Mouse (Mus musculus): ENCODE measurements around the gene Nqo1. TPM values are rescaled to one million over a fixed set of nuclear protein-coding genes. Genes with fewer than 3 reads are reported as not detected.
A peak's percentile ranks its signal among the peaks of the same experiment; 100 is the strongest.

Gene Nqo1
- polyA plus RNA-seq, 1 experiment, result 11.6 TPM

GRCm38 (mm10) chr8:107424597-107425229 is 21.7 kb upstream of the Nqo1 start, which contains the start of gene Nob1:
Gene Nob1, minus strand, starts transcription at chr8:107425051.
- H3K4me3 ChIP-seq, result peak within 1 kb of the TSS; percentile 85
- peaks cover 34% of the 10 kb centered on the region for H3K79me2 ChIP-seq (ENCODE audit: control insufficient read depth, insufficient read depth)
- H3K4me2 ChIP-seq (ENCODE audit: low read depth), result peak within 1 kb of the TSS; percentile 87
- no peaks in the 10 kb centered on the region for H3K27me3 ChIP-seq (ENCODE audit: control insufficient read depth, insufficient read depth, insufficient read length)
- H3ac ChIP-seq (ENCODE audit: control insufficient read depth, insufficient read length), result peak within 1 kb of the TSS; percentile 76
- peak; percentile 34 for TF ChIP-seq TCF3 (IDR thresholded peaks at IDR 0.05; ENCODE audit: insufficient read length, low read depth)
- peak; percentile 98 for TF ChIP-seq POLR2A (IDR thresholded peaks at IDR 0.05; ENCODE audit: insufficient read length, low read depth)
- no peak for TF ChIP-seq SRF (IDR thresholded peaks at IDR 0.05; ENCODE audit: control insufficient read depth, insufficient read length, low read depth)
- TF ChIP-seq MAX (IDR thresholded peaks at IDR 0.05; ENCODE audit: low read depth), result peak; percentile 8
- TF ChIP-seq POLR2AphosphoS2 (IDR thresholded peaks at IDR 0.05; ENCODE audit: insufficient read length, low read depth), result peak; percentile 96
- TF ChIP-seq REST (IDR thresholded peaks at IDR 0.05; ENCODE audit: insufficient read depth, insufficient read length), result no peak
- TF ChIP-seq CEBPB (IDR thresholded peaks at IDR 0.05; ENCODE audit: insufficient read depth, poor library complexity, severe bottlenecking), result no peak
- peak in 2 of 3 experiments; percentile 91 to 94 for TF ChIP-seq MYOD1 (IDR thresholded peaks at IDR 0.05; ENCODE audit: control insufficient read depth in 1 of 3, insufficient read length in 2 of 3, low read depth in 2 of 3)
- no peak for TF ChIP-seq TCF12 (IDR thresholded peaks at IDR 0.05; ENCODE audit: insufficient read depth, poor library complexity, severe bottlenecking)
- no peak for TF ChIP-seq E2F4 (IDR thresholded peaks at IDR 0.05; ENCODE audit: insufficient read depth)
- TF ChIP-seq USF1 (IDR thresholded peaks at IDR 0.05; ENCODE audit: low read depth), result no peak
- TF ChIP-seq MYOG (IDR thresholded peaks at IDR 0.05; ENCODE audit: control insufficient read depth in 1 of 3, insufficient read depth in 1 of 3, insufficient read length in 2 of 3, low read depth in 2 of 3), result peak; percentile 57 to 97 (median 94)
- H3K36me3 ChIP-seq (ENCODE audit: control insufficient read depth, insufficient read depth), result peaks cover 24% of the 10 kb centered on the region

- Histone ChIP-seq H3K79me2 (ENCODE audit: control insufficient read depth, insufficient read depth) (peaks cover 34% of the 10 kb centered on the region), H3K36me3 (ENCODE audit: control insufficient read depth, insufficient read depth) (peaks cover 29% of the 10 kb centered on the region), H3K27me3 (ENCODE audit: control insufficient read depth, insufficient read depth, insufficient read length) (no peaks in the 10 kb centered on the region), H3K4me3 (peak overlapping the region; percentile 85), H3K4me2 (ENCODE audit: low read depth) (peak overlapping the region; percentile 87), H3ac (ENCODE audit: control insufficient read depth, insufficient read length) (peak overlapping the region; percentile 76)
- TF ChIP-seq CEBPB (IDR thresholded peaks at IDR 0.05; ENCODE audit: insufficient read depth, poor library complexity, severe bottlenecking), result no peak
- TF ChIP-seq POLR2A (IDR thresholded peaks at IDR 0.05; ENCODE audit: insufficient read length, low read depth), result no peak
- no peak for TF ChIP-seq E2F4 (IDR thresholded peaks at IDR 0.05; ENCODE audit: insufficient read depth)
- no peak for TF ChIP-seq MAX (IDR thresholded peaks at IDR 0.05; ENCODE audit: low read depth)
- TF ChIP-seq TCF3 (IDR thresholded peaks at IDR 0.05; ENCODE audit: insufficient read length, low read depth), result no peak
- no peak for TF ChIP-seq TCF12 (IDR thresholded peaks at IDR 0.05; ENCODE audit: insufficient read depth, poor library complexity, severe bottlenecking)
- TF ChIP-seq REST (IDR thresholded peaks at IDR 0.05; ENCODE audit: insufficient read depth, insufficient read length), result no peak
- TF ChIP-seq MYOG (IDR thresholded peaks at IDR 0.05; ENCODE audit: control insufficient read depth in 1 of 3, insufficient read depth in 1 of 3, insufficient read length in 2 of 3, low read depth in 2 of 3), result no peak
- no peak for TF ChIP-seq MYOD1 (IDR thresholded peaks at IDR 0.05; ENCODE audit: control insufficient read depth in 1 of 3, insufficient read length in 2 of 3, low read depth in 2 of 3)
- no peak for TF ChIP-seq POLR2AphosphoS2 (IDR thresholded peaks at IDR 0.05; ENCODE audit: insufficient read length, low read depth)
- no peak for TF ChIP-seq USF1 (IDR thresholded peaks at IDR 0.05; ENCODE audit: low read depth)
- TF ChIP-seq SRF (IDR thresholded peaks at IDR 0.05; ENCODE audit: control insufficient read depth, insufficient read length, low read depth), result no peak
Measured at GRCm38 (mm10) chr8:107424176-107424575, 21.2 kb upstream of the Nqo1 start.

GRCm38 (mm10) chr8:107417001-107417400 is 14.0 kb upstream of the Nqo1 start:
- Histone ChIP-seq H3K27me3 (ENCODE audit: control insufficient read depth, insufficient read depth, insufficient read length) (no peaks in the 10 kb centered on the region), H3K4me3 (no peak overlapping the region), H3K79me2 (ENCODE audit: control insufficient read depth, insufficient read depth) (peaks cover 6% of the 10 kb centered on the region), H3K4me2 (ENCODE audit: low read depth) (no peak overlapping the region), H3K36me3 (ENCODE audit: control insufficient read depth, insufficient read depth) (peaks cover 52% of the 10 kb centered on the region), H3ac (ENCODE audit: control insufficient read depth, insufficient read length) (no peak overlapping the region)
- TF ChIP-seq POLR2A (IDR thresholded peaks at IDR 0.05; ENCODE audit: insufficient read length, low read depth) (no peak), E2F4 (IDR thresholded peaks at IDR 0.05; ENCODE audit: insufficient read depth) (no peak), SRF (IDR thresholded peaks at IDR 0.05; ENCODE audit: control insufficient read depth, insufficient read length, low read depth) (no peak), MYOG (IDR thresholded peaks at IDR 0.05; ENCODE audit: control insufficient read depth in 1 of 3, insufficient read depth in 1 of 3, insufficient read length in 2 of 3, low read depth in 2 of 3) (no peak), MAX (IDR thresholded peaks at IDR 0.05; ENCODE audit: low read depth) (no peak)

- H3K36me3 ChIP-seq (ENCODE audit: control insufficient read depth, insufficient read depth), result peaks cover 45% of the 10 kb centered on the region
- no peaks in the 10 kb centered on the region for H3K79me2 ChIP-seq (ENCODE audit: control insufficient read depth, insufficient read depth)
- no peaks in the 10 kb centered on the region for H3K27me3 ChIP-seq (ENCODE audit: control insufficient read depth, insufficient read depth, insufficient read length)
- no peak overlapping the region for H3ac ChIP-seq (ENCODE audit: control insufficient read depth, insufficient read length)
- no peak overlapping the region for H3K4me2 ChIP-seq (ENCODE audit: low read depth)
- TF ChIP-seq POLR2AphosphoS2 (IDR thresholded peaks at IDR 0.05; ENCODE audit: insufficient read length, low read depth), result no peak
- H3K4me3 ChIP-seq, result no peak overlapping the region
Measured at GRCm38 (mm10) chr8:107413881-107414280, 10.9 kb upstream of the Nqo1 start.

GRCm38 (mm10) chr8:107412552-107412951 is 9.5 kb upstream of the Nqo1 start:
- H3K36me3 ChIP-seq (ENCODE audit: control insufficient read depth, insufficient read depth), result peaks cover 34% of the 10 kb centered on the region
- TF ChIP-seq SRF (IDR thresholded peaks at IDR 0.05; ENCODE audit: control insufficient read depth, insufficient read length, low read depth), result no peak
- TF ChIP-seq USF1 (IDR thresholded peaks at IDR 0.05; ENCODE audit: low read depth), result no peak
- TF ChIP-seq MYOD1 (IDR thresholded peaks at IDR 0.05; ENCODE audit: control insufficient read depth in 1 of 3, insufficient read length in 2 of 3, low read depth in 2 of 3), result no peak
- no peak for TF ChIP-seq E2F4 (IDR thresholded peaks at IDR 0.05; ENCODE audit: insufficient read depth)
- TF ChIP-seq CEBPB (IDR thresholded peaks at IDR 0.05; ENCODE audit: insufficient read depth, poor library complexity, severe bottlenecking), result no peak
- no peak overlapping the region for H3K4me2 ChIP-seq (ENCODE audit: low read depth)
- H3K79me2 ChIP-seq (ENCODE audit: control insufficient read depth, insufficient read depth), result no peaks in the 10 kb centered on the region
- no peak overlapping the region for H3K4me3 ChIP-seq
- no peak overlapping the region for H3ac ChIP-seq (ENCODE audit: control insufficient read depth, insufficient read length)
- H3K27me3 ChIP-seq (ENCODE audit: control insufficient read depth, insufficient read depth, insufficient read length), result no peaks in the 10 kb centered on the region

Data from myocyte (in vitro differentiated cells).